Mouse (Mus musculus) limb, embryonic 11.5 days (tissue): Measurements from ENCODE around the gene Tmcc3. TPM values are rescaled to one million over a fixed set of nuclear protein-coding genes. Genes with fewer than 3 reads are reported as not detected.

Experiments
- ATAC-seq: fragments of 200-750 bp; cut with Nextera tagmentation; 2 replicates; pipeline ENCODE4 v1.8.0; 2017; ENCODE audit warnings: low read depth; ENCODE audit not compliant: insufficient number of reproducible peaks, low FRiP score, low TSS enrichment
- DNase-seq: peaks from one replicate; pipeline ENCODE4 v3.0.0-alpha.2; 2015; ENCODE audit warnings: low spot score
- H3K27ac ChIP-seq: fragments of 300-500 bp; sonication (generic); replicated peaks from 2 replicates; pipeline ENCODE4 v1.5.1; 2014; ENCODE audit warnings: low read depth, mild to moderate bottlenecking, low read length
- H3K27me3 ChIP-seq: fragments of 300-500 bp; sonication (generic); 2 replicates; pipeline ENCODE4 v1.6.1; 2014; ENCODE audit warnings: mild to moderate bottlenecking, low read length, mixed read lengths; ENCODE audit not compliant: control insufficient read depth, insufficient read depth
- H3K36me3 ChIP-seq: fragments of 300-500 bp; sonication (generic); 2 replicates; pipeline ENCODE4 v1.6.1; 2014; ENCODE audit warnings: mild to moderate bottlenecking, low read length, moderate library complexity, mixed read lengths; ENCODE audit not compliant: control insufficient read depth, insufficient read depth
- H3K4me1 ChIP-seq: fragments of 300-500 bp; sonication (generic); 2 replicates; pipeline ENCODE4 v1.6.1; 2014; ENCODE audit warnings: low read length, mixed read lengths; ENCODE audit not compliant: control insufficient read depth, insufficient read depth
- H3K4me2 ChIP-seq: fragments of 300-500 bp; sonication (generic); 2 replicates; pipeline ENCODE4 v1.6.1; 2014; ENCODE audit warnings: low read depth, mild to moderate bottlenecking, moderate library complexity; ENCODE audit not compliant: severe bottlenecking
- H3K4me3 ChIP-seq: fragments of 300-500 bp; sonication (generic); 2 replicates; pipeline ENCODE4 v1.5.1; 2014; ENCODE audit warnings: low read depth, low read length
- H3K9ac ChIP-seq: fragments of 300-500 bp; sonication (generic); 2 replicates; pipeline ENCODE4 v1.6.1; 2014; ENCODE audit warnings: mild to moderate bottlenecking, low read length
- H3K9me3 ChIP-seq: fragments of 300-500 bp; sonication (generic); 2 replicates; pipeline ENCODE4 v1.6.1; 2016; ENCODE audit warnings: low read length; ENCODE audit not compliant: control insufficient read depth
- WGBS: fragments of 180-500 bp; shearing (Covaris S2); extraction: QIAGEN DNeasy Blood & Tissue Kit; methylation state at CpG from one replicate; pipeline ENCODE4 v1.1.7; 2014; 5-methylcytosine and 5-hydroxymethylcytosine counted together
- polyA plus RNA-seq: library from polyadenylated mRNA; unstranded; fragments of >200 nt; fragmentation: Nextera tagmentation; extraction: Ambion mirVana; gene quantifications from 2 replicates; pipeline ENCODE4 v1.2.1, GENCODE M21; 2014

Tmcc3 gene
- polyA plus RNA-seq, 1 experiment from 2014 or later: 5.3 TPM

DNA sequence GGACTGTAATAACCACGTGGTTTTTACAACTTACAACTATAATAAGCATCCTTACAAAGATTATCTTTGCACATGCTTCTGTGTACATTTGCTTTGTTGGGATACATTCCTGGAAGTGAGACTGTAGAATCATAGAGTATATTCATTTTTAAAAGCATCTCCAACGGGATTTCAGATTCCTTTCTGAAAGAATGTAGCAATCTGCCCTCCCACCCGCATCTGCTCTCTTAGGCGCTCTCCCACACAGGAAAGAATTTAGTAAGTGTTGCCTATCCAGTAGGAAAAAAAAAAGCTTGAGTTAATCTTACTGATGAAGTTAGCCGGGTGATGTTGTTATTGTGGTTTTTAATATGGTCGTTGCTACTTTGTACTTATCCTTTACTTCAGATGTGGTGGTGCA, 97.9 kb downstream of the Tmcc3 start:
- 79% methylated on average over 6 of the region's 6 CpGs for WGBS
- H3K27me3 ChIP-seq: no peaks in the 10 kb centered on the region
- no peak for ATAC-seq
- H3K36me3 ChIP-seq: no peaks in the 10 kb centered on the region
- no peak overlapping the region for H3K4me3 ChIP-seq
- H3K4me2 ChIP-seq: no peak overlapping the region
- H3K27ac ChIP-seq: no peak overlapping the region
- no peak overlapping the region for H3K9ac ChIP-seq
- DNase-seq: no peak
- H3K4me1 ChIP-seq: peaks cover 17% of the 10 kb centered on the region
- H3K9me3 ChIP-seq: no peaks in the 10 kb centered on the region

- Histone ChIP-seq H3K27me3 (no peaks in the 10 kb centered on the region), H3K9me3 (no peaks in the 10 kb centered on the region), H3K4me3 (no peak overlapping the region), H3K4me2 (no peak overlapping the region), H3K36me3 (no peaks in the 10 kb centered on the region), H3K9ac (no peak overlapping the region), H3K4me1 (peaks cover 25% of the 10 kb centered on the region), H3K27ac (0 out of 2 replicates have a peak overlapping the region, but pooled peaks have one; percentile 36)
- no peak for DNase-seq
- WGBS: 86% methylated on average over 9 of the region's 9 CpGs
- ATAC-seq: no peak
These were observed 99.8 kb downstream of the Tmcc3 start for GRCm38 (mm10) chr10:94411594-94411993.

- H3K36me3 ChIP-seq: no peaks in the 10 kb centered on the region
- ATAC-seq (no peak), DNase-seq (no peak)
- H3K9ac ChIP-seq: no peak overlapping the region
- WGBS: 36% methylated on average over 8 of the region's 8 CpGs
- H3K9me3 ChIP-seq: no peaks in the 10 kb centered on the region
- H3K4me1 ChIP-seq: peaks cover 25% of the 10 kb centered on the region
- no peak overlapping the region for H3K27ac ChIP-seq
- H3K4me3 ChIP-seq: no peak overlapping the region
- no peaks in the 10 kb centered on the region for H3K27me3 ChIP-seq
- no peak overlapping the region for H3K4me2 ChIP-seq
These were observed 102.3 kb downstream of the Tmcc3 start for GRCm38 (mm10) chr10:94413770-94414651.

DNA sequence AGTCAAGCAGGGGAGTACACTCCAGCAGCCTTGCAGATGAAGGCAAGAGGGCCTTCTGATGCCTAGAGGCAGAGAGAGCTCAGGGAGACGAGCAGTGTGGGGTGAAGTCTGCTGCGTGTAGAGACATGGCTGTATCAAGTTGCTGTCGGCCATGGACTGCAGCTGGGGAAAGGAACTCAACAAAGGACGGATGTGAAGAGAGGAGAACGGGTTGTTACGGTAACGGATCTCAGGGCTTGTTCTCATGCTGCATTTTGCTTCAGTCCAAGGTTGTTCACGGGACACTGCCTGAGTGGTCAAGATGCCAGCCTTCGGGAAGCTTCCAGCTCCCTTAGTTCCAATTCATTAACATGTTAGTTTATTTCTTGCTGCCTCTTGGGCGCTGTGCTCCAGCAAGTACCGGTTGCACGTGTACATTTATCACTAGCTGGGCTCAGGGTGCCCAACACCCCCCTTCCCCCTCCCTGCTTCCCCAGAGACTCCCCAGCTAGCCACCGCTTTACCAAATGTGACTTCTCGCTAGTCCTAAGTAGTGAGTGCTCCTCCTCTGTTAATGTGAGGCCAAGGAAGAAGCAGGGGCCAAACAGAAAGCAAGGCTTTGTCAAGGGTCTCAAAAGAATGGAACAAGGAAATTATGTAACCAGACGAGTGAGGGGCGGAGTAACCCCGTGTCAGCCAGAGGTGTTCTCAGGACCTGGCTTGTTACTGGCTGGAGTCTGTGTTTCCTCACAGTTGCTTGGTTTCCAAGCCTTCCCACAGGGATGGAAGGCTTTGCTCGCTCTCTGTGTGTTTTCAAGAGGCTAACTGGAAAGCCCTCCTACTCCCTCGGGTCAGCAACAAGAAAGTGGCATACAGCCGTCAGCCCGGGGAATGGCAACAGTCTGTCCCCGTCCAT, 104.4 kb downstream of the Tmcc3 start:
- peak; percentile 53; the same call in 1 of the 2 replicates for ATAC-seq
- Histone ChIP-seq H3K4me3 (no peak overlapping the region), H3K4me2 (0 out of 2 replicates have a peak overlapping the region, but pooled peaks have one; percentile 25), H3K27ac (peak overlapping the region; percentile 42; the same call in 1 of the 2 replicates), H3K9me3 (no peaks in the 10 kb centered on the region), H3K9ac (no peak overlapping the region), H3K36me3 (no peaks in the 10 kb centered on the region), H3K4me1 (peaks cover 25% of the 10 kb centered on the region), H3K27me3 (no peaks in the 10 kb centered on the region)
- 61% methylated on average over 22 of the region's 22 CpGs for WGBS
- no peak for DNase-seq

- Histone ChIP-seq H3K4me1 (peaks cover 19% of the 10 kb centered on the region), H3K9ac (no peak overlapping the region), H3K4me2 (no peak overlapping the region), H3K9me3 (no peaks in the 10 kb centered on the region), H3K36me3 (no peaks in the 10 kb centered on the region), H3K27me3 (no peaks in the 10 kb centered on the region), H3K27ac (no peak overlapping the region), H3K4me3 (no peak overlapping the region)
- 89% methylated on average over 4 of the region's 4 CpGs for WGBS
- DNase-seq (no peak), ATAC-seq (no peak)
These were observed 105.9 kb downstream of the Tmcc3 start for GRCm38 (mm10) chr10:94417643-94418042.

- ATAC-seq (no peak), DNase-seq (peak; percentile 54)
- Histone ChIP-seq H3K4me3 (no peak overlapping the region), H3K36me3 (no peaks in the 10 kb centered on the region), H3K9me3 (no peaks in the 10 kb centered on the region), H3K4me2 (no peak overlapping the region), H3K9ac (no peak overlapping the region), H3K27ac (no peak overlapping the region), H3K4me1 (no peaks in the 10 kb centered on the region), H3K27me3 (no peaks in the 10 kb centered on the region)
- WGBS: 69% methylated on average over 12 of the region's 12 CpGs
These were observed 114.5 kb downstream of the Tmcc3 start for GRCm38 (mm10) chr10:94426000-94426920.

DNA sequence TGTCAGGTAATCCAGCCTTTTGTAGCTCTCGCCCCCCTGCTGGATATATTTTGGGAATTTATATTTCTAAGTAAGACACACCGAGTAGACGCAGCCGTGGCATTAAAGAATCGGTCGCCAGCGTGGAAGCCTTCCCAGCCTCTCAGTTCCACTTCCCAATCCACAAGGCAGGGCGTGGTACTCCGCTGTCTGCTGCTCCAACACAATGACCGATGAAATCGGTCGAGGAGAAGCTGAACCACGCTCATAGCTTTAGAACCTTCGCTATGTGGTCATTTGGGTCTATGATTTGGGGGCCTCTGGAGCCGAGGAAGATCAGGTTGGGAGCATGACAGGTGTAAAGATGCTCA, 115.1 kb downstream of the Tmcc3 start:
- Histone ChIP-seq H3K9me3 (no peaks in the 10 kb centered on the region), H3K27ac (no peak overlapping the region)
- WGBS: 92% methylated on average over 15 of the region's 15 CpGs

More for the DNA sequence above, 115.1 kb downstream of the Tmcc3 start:
- Histone ChIP-seq H3K9ac (no peak overlapping the region), H3K4me1 (no peaks in the 10 kb centered on the region), H3K4me2 (no peak overlapping the region), H3K4me3 (no peak overlapping the region), H3K36me3 (no peaks in the 10 kb centered on the region), H3K27me3 (no peaks in the 10 kb centered on the region)
- ATAC-seq (no peak), DNase-seq (no peak)
